In the genomic region with DNA sequence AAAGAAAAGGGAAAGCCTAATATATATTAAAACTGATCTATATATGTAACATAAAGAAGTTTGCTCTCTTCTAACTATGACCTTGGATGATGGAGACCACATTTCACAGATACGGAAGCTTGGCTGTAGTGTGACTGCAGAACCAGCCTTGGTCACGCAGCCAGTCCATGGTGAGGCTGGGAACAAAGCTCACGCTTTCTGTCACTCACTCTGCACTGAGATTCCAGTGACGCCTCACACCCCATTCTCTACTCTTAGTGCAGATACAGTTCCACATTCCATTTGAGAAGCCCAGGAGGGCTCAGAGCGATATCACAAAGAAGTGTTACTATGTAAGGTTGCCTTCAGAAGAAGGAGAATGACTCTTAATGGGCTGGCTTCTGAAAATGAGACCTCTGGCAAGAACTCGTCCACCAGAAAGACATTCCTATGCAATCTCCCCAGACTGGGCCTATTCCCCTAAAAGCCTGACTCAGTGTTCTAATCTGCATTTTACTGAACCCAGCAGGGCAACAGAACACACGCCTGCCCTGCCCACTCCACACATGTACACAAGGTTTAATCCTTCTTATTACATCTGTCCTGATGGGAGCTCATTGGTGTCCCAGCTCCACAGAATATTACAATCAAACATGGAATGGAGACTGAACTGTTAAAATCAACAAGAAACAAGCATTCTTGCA, we compare ENCODE assay signal across 9 mouse cellular contexts. TPM values are rescaled to one million over a fixed set of nuclear protein-coding genes. Genes with fewer than 3 reads are reported as not detected.
DNase-seq lines count a peak whose midpoint lies in the region; ATAC-seq and TF ChIP-seq lines count a peak whose summit lies in the region.
"Had no signal": no experiment of that assay in that cellular context is flagged by ENCODE, and none has a peak within 500 bp of the region (broad histone marks: within the 10 kb centered on the region; RNA-seq: fewer than 3 reads in every experiment).

No protein-coding gene starts in this region.

- H3K4me3 ChIP-seq in testis, adult 2 months (ENCODE audit: control insufficient read depth, low read depth, low read length) = peak overlapping the region; percentile 30; the same call in 1 of the 2 replicates
- no peak overlapping the region for H3K4me3 ChIP-seq in forebrain, postnatal 0 days (ENCODE audit: low read depth, low read length)
- no peak overlapping the region for H3K4me3 ChIP-seq in stomach, postnatal 0 days (ENCODE audit: low read depth, low read length)

- TF ChIP-seq EP300 in stomach, postnatal 0 days (optimal IDR thresholded peaks at IDR 0.05) = no peak

- 37% methylated on average over 7 of the region's 7 CpGs for WGBS in forebrain, postnatal 0 days
- WGBS in stomach, postnatal 0 days = 67% methylated on average over 7 of the region's 7 CpGs

- no peaks in the 10 kb centered on the region; the same call in 1 of the 2 replicates for H3K4me1 ChIP-seq in testis, adult 2 months (ENCODE audit: control insufficient read depth, insufficient read depth, low read length)
- no peaks in the 10 kb centered on the region for H3K4me1 ChIP-seq in forebrain, postnatal 0 days (ENCODE audit: insufficient read depth)
- H3K4me1 ChIP-seq in stomach, postnatal 0 days (replicated peaks; ENCODE audit: control insufficient read depth, insufficient read depth) = no peaks in the 10 kb centered on the region

- no peaks in the 10 kb centered on the region for H3K9me3 ChIP-seq in forebrain, postnatal 0 days (ENCODE audit: low read length)
- no peaks in the 10 kb centered on the region for H3K9me3 ChIP-seq in stomach, postnatal 0 days (ENCODE audit: control insufficient read depth, low read length)

- no peak overlapping the region for H3K9ac ChIP-seq in forebrain, postnatal 0 days
- H3K9ac ChIP-seq in stomach, postnatal 0 days (ENCODE audit: low read length) = no peak overlapping the region

- no peak for ATAC-seq in forebrain, postnatal 0 days
- no peak for ATAC-seq in stomach, postnatal 0 days (ENCODE audit: low FRiP score, low TSS enrichment)
- ATAC-seq in activated CD4-positive, CD25-positive, alpha-beta regulatory T cell, adult 4 months = no peak

- no peak for TF ChIP-seq POLR2A in testis, adult 2 months (IDR thresholded peaks at IDR 0.05; ENCODE audit: control insufficient read depth, low read depth, low read length)

- H3K4me2 ChIP-seq in forebrain, postnatal 0 days (ENCODE audit: low read depth) = peak overlapping the region; percentile 23; the same call in 1 of the 2 replicates
- peak overlapping the region; percentile 35 for H3K4me2 ChIP-seq in stomach, postnatal 0 days (replicated peaks; ENCODE audit: low read depth)

- H3K27ac ChIP-seq in testis, adult 2 months (ENCODE audit: control insufficient read depth, insufficient read depth, low read depth, low read length) = peak overlapping the region; percentile 0; the same call in 1 of the 2 replicates
- H3K27ac ChIP-seq in forebrain, postnatal 0 days (ENCODE audit: low read depth, low read length) = no peak overlapping the region
- no peak overlapping the region for H3K27ac ChIP-seq in stomach, postnatal 0 days (replicated peaks)

- no peaks in the 10 kb centered on the region for H3K27me3 ChIP-seq in testis, adult 2 months (ENCODE audit: control insufficient read depth, insufficient read depth, low read length)
- H3K27me3 ChIP-seq in forebrain, postnatal 0 days (ENCODE audit: insufficient read depth, low read length) = no peaks in the 10 kb centered on the region; the same call in 1 of the 2 replicates
- no peaks in the 10 kb centered on the region for H3K27me3 ChIP-seq in stomach, postnatal 0 days (ENCODE audit: control insufficient read depth, insufficient read depth, low read length)

- no peaks in the 10 kb centered on the region for H3K36me3 ChIP-seq in testis, adult 2 months (ENCODE audit: control insufficient read depth, insufficient read depth, low read length)
- no peaks in the 10 kb centered on the region for H3K36me3 ChIP-seq in forebrain, postnatal 0 days (ENCODE audit: insufficient read depth)
- H3K36me3 ChIP-seq in stomach, postnatal 0 days (ENCODE audit: control insufficient read depth, insufficient read depth, low read length) = no peaks in the 10 kb centered on the region

- no peak for DNase-seq in testis, postnatal 10 days (ENCODE audit: low spot score)
- no peak for DNase-seq in forebrain, postnatal 0 days
- DNase-seq in liver = peak; percentile 11
- no peak for DNase-seq in stomach, postnatal 0 days (ENCODE audit: low spot score)
- no peak for DNase-seq in adrenal gland, postnatal 10 days
- no peak for DNase-seq in thymus, postnatal 0 days (ENCODE audit: low spot score)
- DNase-seq: kidney, postnatal 4 days had no signal

- no peak for TF ChIP-seq CTCF in testis, adult 2 months (IDR thresholded peaks at IDR 0.05; ENCODE audit: control insufficient read depth, insufficient read depth, insufficient replicate concordance, low read depth, low read length)
- TF ChIP-seq CTCF in forebrain, postnatal 0 days (IDR thresholded peaks at IDR 0.05; ENCODE audit: low read depth) = no peak
- TF ChIP-seq CTCF in stomach, postnatal 0 days (IDR thresholded peaks at IDR 0.05; ENCODE audit: low read depth) = no peak

RNA-seq across cellular contexts. Expression of gene Vcam1, which starts 2.8 kb away (rescaled TPM):
- 21.9 and 39.0 TPM in 2 replicates for polyA plus RNA-seq in testis, adult 2 months (2012; rRNA removed)
- 30.2 and 36.9 TPM in 2 replicates for total RNA-seq in forebrain, postnatal 0 days (2014; rRNA removed)
- polyA plus RNA-seq in forebrain, postnatal 0 days (2015; fragmentation: Nextera tagmentation; extraction: Ambion mirVana) = 28.2 and 32.1 TPM in 2 replicates
- 16.3 and 17.3 TPM in 2 replicates for polyA plus RNA-seq in stomach, postnatal 0 days (2015; fragmentation: Nextera tagmentation; extraction: Ambion mirVana)
- 1 to 10 TPM; 2.7 TPM for polyA plus RNA-seq in activated CD4-positive, CD25-positive, alpha-beta regulatory T cell, adult 4 months (2017; shearing (Covaris generic))
- total RNA-seq in adrenal gland, postnatal 10 days (2021) = 10 to 100 TPM; 26.4 to 33.8 TPM
- polyA plus RNA-seq in thymus, postnatal 0 days (2015; fragmentation: Nextera tagmentation; extraction: Ambion mirVana) = 128 and 129 TPM in 2 replicates
